Mouse (Mus musculus): Measurements from ENCODE around the gene Ppan.

DNA sequence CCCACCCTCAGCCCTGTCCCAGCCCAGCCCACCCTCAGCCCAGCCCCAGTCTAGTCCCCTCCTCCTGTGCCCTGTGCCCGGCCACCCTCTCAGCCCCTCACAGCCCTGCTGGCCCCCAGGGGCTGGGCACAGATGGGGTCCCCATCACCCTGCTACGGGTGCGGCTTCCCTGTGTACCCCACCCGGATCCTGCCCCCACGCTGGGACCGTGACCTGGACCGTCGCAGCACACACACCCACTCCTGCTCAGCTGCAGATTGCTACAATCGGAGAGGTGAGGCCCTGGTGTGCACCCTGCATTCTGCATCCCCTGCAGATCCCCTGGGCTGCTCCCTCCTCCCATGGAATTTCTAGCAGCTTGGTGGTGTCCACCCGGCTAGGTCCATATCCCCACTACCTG, 15.0 kb upstream of the Ppan start:
- TF ChIP-seq EP300 (IDR thresholded peaks at IDR 0.05; ENCODE audit: insufficient read depth, low read depth, low read length) (no peak), POLR2A (IDR thresholded peaks at IDR 0.05; ENCODE audit: insufficient read depth, low read length) (no peak), CTCF (IDR thresholded peaks at IDR 0.05; ENCODE audit: low read depth, low read length) (no peak)

Data from ES-Bruce4 (cell line).